Mouse (Mus musculus) liver, embryonic 14.5 days (tissue): ENCODE results near the gene Dgkh.

ENCODE experiments used
- CTCF ChIP-seq: IDR thresholded peaks from 2 replicates; pipeline ENCODE4 v1.5.1; 2016; ENCODE audit warnings: antibody characterized with exemption, low read depth, control low read depth
- EP300 ChIP-seq: IDR thresholded peaks from 2 replicates; pipeline ENCODE4 v1.6.1; 2016; ENCODE audit warnings: antibody characterized with exemption, low read depth

- TF ChIP-seq CTCF (no peak), EP300 (no peak)
Observed at GRCm38 (mm10) chr14:78656832-78657626, 75.5 kb downstream of the Dgkh start.
